Mouse (Mus musculus): ENCODE measurements at regions not wholly inside any gene's neighbourhood (a gene's known extent, or its start where the extent isn't known, plus 50 kb on each side); places are given as distances from the start of the nearest gene placed in this dataset.

- intact Hi-C loops (cut with DNase I): no loop called here
Observed at GRCm38 (mm10) chr8:26353476-26353875, 234.1 kb downstream of the Gm45692 start.

DNA sequence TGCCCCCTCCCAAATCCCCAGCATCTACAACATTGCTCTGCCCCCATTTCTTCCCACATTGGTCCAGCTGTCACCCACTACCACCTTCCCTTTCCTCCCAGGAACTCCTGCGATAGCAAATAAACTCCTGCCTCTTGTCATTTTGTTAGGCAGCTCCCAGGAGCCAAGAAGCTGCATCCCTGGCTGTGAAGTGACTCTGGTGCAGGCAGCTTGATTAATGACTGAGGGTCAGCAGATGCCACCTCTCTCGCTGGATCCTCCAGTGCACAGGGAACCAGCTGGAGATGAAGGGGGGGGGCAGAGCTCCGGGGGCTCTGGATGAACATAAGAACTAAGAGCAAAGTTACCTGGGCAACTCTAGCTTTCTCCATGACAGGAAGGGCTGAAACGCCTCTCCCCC lies 235.2 kb downstream of the Gm45692 start:
- intact Hi-C loops (cut with DNase I): no loop called here

DNA sequence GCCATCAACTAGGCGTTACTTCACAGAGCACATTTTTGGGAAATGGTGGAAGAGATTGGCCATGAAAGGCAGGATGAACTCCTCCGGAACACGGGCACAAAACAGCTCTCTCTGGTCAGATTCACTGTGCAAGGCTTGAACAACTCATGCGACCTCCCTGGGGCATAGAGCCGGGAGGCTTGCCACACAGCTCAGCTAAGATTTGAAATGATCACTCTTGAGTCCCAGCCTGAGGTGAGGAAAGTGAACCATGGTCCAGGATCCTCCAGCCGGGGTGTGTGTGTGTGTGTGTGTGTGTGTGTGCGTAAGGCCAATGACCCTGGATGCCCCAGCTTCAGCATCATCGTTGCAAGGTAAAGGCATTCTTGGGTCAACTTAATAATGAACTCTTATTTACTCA lies 237.5 kb downstream of the Gm45692 start:
- intact Hi-C loops (cut with DNase I): no loop called here

GRCm38 (mm10) chr8:26358711-26359136 lies 239.4 kb downstream of the Gm45692 start:
- intact Hi-C loops (cut with DNase I): no loop called here

GRCm38 (mm10) chr8:26362366-26362765 lies 243.0 kb downstream of the Gm45692 start:
- intact Hi-C loops (cut with DNase I): no loop called here

DNA sequence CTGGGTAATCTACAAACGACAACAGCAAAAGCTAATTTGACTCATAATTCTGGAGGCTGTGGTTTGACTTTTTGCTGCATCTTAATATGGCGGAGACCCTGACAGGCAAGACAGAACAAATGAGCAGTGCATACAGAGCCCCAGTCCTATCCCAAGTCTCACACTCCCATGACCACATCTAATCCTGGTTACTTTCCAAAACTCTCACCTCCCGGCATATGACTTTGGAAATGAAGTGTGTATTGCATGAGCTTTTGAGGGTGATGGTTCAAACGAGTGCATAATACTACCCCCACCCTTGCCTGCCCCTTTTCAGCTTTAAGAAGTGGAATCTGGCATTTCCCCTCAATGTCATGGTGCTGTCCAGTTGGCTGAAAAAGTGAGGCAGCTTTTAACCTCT lies 244.3 kb downstream of the Gm45692 start:
- intact Hi-C loops (cut with DNase I): no loop called here

- intact Hi-C loops (cut with DNase I): no loop called here
Observed at GRCm38 (mm10) chr8:26364637-26365036, 245.3 kb downstream of the Gm45692 start.

- intact Hi-C loops (cut with DNase I): loop anchor here (5.0 kb wide), 2 partner anchors 62 to 602 kb away; no protein-coding TSS in a partner anchor
Observed at GRCm38 (mm10) chr8:26380668-26381067, 261.3 kb downstream of the Gm45692 start.

DNA sequence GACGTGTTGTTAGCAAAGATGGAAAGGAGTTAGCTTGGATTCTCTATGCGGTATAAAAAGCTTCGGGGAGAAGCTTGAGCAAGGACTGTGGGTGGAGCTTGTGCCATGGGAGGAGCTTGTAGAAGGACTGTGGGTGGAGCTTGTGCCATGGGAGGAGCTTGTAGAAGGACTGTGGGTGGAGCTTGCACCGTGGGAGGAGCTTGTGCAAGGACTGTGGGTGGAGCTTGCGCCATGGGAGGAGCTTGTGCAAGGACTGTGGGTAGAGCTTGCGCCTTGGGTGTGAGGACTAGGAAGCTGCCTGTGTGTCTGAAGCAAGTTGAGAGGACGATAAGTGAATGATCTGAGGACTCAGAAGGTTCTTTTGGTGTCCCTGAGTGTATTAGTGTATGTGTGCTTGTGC lies 263.1 kb downstream of the Gm45692 start:
- intact Hi-C loops (cut with DNase I): loop anchor here (5.0 kb wide), 2 partner anchors 60 to 600 kb away; no protein-coding TSS in a partner anchor

GRCm38 (mm10) chr8:26383886-26384285 lies 264.6 kb downstream of the Gm45692 start:
- intact Hi-C loops (cut with DNase I): loop anchor here (5.0 kb wide), 2 partner anchors 58 to 598 kb away; no protein-coding TSS in a partner anchor

DNA sequence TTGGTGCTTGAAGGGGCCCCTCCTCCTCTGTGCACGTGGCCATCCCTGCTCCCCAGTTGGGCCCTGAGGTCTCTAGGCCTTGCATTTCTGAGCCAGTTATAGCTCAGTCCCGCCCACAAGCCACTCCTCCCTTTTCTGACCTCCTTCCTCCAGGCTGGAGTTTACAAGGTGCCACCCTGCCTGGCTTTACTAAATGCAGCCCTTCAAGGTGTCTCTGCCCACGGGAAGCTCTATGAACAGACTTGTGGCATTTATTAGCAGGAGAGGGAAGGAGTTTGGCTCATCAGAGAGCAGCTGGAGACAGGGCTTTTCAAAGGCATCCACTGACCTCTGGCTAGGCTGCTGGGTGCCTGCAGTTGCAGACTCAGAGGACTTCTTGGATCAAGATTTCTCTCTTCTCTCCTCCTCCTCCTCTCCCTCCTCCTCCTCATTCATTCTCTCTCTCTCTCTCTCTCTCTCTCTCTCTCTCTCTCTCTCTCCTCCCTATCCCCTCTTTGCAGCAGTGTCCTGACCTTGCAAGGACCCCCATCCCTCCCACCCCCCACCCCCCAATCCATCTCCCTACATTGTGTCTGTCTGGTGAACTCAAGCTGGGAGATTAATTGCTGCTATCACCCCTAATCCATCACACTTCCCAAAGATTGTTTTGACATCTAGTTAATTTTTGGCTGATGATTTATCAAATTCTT lies 265.1 kb downstream of the Gm45692 start:
- intact Hi-C loops (cut with DNase I): loop anchor here (5.0 kb wide), 2 partner anchors 58 to 598 kb away; no protein-coding TSS in a partner anchor

GRCm38 (mm10) chr8:26384994-26385345 lies 265.6 kb downstream of the Gm45692 start:
- intact Hi-C loops (cut with DNase I): loop anchor here (5.0 kb wide), 2 partner anchors 57 to 597 kb away; no protein-coding TSS in a partner anchor

GRCm38 (mm10) chr8:26395061-26395460 lies 275.7 kb downstream of the Gm45692 start:
- intact Hi-C loops (cut with DNase I): no loop called here

DNA sequence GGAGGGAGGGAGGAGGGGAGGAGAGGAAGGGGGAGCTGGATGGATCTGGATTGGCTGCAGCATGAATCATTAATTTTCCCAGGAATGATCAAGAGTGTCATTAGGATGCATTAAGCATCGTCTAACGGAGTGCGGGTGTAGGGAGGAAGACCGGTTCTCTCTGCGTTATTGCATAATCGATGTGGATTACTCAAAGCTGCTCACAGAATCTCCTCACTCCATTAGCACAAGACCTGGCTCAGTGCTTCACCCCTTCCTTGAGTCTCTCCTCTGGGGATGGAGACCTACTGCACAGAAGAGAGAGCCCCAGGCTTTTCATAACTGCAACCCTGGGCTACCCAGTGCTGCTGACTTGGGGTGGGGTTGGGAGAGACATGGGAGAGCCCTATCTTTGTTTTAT lies 300.7 kb downstream of the Gm45692 start:
- intact Hi-C loops (cut with DNase I): no loop called here

DNA sequence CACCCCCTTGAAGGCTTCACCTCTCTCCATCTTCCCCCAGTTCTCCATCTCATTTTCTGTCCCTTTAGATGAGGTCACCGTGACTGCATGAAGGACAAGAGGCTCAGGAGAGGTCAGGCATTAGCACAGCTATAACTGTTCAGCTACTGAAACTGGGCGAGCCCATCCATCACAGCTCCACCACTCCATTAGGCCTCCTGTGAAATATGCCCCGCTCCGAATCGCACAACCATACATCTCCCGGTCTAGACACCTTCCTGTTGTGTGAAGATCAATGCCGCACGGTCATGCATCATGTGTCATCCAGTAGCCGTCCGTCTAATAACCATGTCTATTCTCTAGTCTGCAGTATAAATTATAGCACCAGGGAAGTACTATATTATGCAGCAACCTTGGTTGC lies 301.2 kb downstream of the Gm45692 start:
- intact Hi-C loops (cut with DNase I): no loop called here

DNA sequence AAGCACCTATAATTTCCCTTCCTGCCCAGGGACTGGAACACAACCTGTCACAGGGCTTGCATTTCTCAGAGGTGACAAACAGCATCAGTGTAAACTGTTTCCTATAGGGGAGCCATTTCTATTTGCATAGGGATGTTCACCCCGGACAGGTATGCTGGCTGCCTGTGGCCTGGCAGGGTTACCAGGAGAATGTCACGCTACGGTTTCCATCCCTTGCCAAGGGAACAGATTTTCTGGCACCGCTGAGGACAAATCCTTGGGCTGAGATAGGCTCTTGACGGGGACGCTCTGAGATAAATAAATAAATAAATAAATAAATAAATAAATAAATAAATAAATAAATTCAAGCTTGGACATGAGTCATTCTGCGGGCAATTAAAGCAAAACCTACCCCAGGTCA lies 308.0 kb downstream of the Gm45692 start:
- intact Hi-C loops (cut with DNase I): no loop called here

DNA sequence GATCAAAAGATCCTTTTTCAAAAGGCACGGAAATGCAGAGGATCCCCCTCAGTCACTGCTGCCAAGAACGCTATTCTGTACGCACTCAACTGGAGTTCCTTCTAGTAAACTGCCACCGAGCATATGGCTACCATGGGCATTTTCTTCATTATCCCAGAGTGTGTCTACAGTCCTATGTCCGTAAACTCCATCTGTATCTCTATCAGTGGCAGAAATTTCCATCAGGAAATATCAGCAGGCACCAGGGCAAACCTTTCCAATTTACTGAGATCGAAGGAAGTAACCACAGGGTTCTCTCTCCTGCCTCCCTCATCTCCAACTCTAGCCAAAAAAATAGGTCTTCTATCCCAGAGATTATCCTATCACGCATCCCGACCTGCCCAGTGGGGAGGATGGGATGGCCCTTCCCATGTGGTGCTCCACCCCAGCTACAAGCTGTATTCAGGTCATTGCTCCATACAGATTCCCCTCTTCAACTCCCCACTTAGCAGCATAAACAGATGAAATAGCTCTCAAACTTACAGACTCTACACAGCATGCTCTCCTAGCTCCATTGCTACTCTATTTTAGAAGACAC lies 310.5 kb downstream of the Gm45692 start:
- intact Hi-C loops (cut with DNase I): no loop called here

GRCm38 (mm10) chr8:26432161-26432919 lies 313.0 kb downstream of the Gm45692 start:
- intact Hi-C loops (cut with DNase I): no loop called here

GRCm38 (mm10) chr8:26436236-26436635 lies 316.9 kb downstream of the Gm45692 start:
- intact Hi-C loops (cut with DNase I): no loop called here

DNA sequence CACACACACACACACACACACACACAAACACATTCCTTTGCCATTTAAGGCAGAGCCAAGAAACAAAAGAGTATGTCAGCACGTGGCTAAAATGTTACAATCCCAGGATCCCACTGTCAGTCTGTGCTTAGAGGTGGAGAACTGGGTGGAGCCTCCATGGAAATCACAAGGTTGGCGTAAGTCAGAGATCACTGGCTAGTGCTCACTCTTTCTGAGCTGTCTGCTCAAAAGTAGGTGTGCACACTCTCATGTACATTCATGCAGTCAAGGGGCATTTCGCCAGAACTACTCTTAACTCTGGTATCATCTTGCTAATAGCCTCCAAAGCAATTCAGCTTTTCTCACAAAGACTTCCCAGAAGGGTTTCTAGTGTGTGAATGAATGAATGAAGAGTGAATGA lies 318.2 kb downstream of the Gm45692 start:
- intact Hi-C loops (cut with DNase I): no loop called here

DNA sequence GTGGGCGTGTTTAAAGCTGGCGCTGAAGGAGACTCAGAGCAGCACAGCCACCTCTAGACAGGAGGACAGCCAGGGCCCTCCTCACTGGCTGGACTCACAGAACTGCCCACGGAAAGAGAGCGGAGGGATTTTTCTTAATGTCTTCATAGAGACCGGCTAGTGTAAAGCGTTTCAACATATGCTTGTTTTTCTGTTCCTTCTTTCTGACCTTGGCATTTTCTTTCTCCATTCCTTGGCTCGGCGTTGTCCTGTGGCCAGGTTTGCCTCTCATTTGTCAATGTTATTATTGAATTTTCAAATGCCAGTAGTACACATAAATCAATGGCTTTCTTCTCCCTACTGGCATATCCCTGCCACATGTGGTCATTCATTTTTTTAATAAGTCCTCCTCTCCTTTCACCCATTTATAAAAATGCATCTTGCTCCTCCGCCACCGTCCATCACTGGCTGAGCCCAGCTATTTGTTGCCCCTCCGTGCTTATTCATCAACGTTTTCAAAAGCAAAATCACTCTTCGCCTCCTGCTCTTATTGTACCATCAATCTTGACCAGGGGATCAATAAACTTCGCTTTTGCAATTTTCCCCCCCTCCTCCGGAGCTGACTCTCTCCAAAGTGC lies 319.0 kb downstream of the Gm45692 start:
- intact Hi-C loops (cut with DNase I): no loop called here

GRCm38 (mm10) chr8:26438877-26439276 lies 319.5 kb downstream of the Gm45692 start:
- intact Hi-C loops (cut with DNase I): no loop called here

All from adrenal gland (tissue).